Mouse (Mus musculus) liver, adult 2 months (tissue): ENCODE data around the gene Cnot3. TPM values are rescaled to one million over a fixed set of nuclear protein-coding genes. Genes with fewer than 3 reads are reported as not detected.
"Not testable (repeated sequence)": the region's sequence is repeated elsewhere in the genome, so short reads cannot be mapped to it uniquely, and the experiment has no call there.

ENCODE experiments used
- DNase-seq: peaks from one replicate; pipeline ENCODE4 v3.0.0-alpha.2; 2011; ENCODE audit warnings: low read depth, low spot score; ENCODE audit errors: extremely low read depth
- H3K27ac ChIP-seq: fragments of 200-500 bp; replicated peaks from 2 replicates; pipeline ENCODE4 v1.5.1; 2012; ENCODE audit warnings: low read depth, mild to moderate bottlenecking, control low read depth, inconsistent platforms, low read length; ENCODE audit not compliant: insufficient read depth
- H3K27me3 ChIP-seq: fragments of 200-500 bp; 2 replicates; pipeline ENCODE4 v1.6.1; 2012; ENCODE audit warnings: mild to moderate bottlenecking, moderate library complexity, low read length, inconsistent platforms; ENCODE audit not compliant: control insufficient read depth, insufficient read depth
- H3K36me3 ChIP-seq: fragments of 200-500 bp; 2 replicates; pipeline ENCODE4 v1.6.1; 2012; ENCODE audit warnings: low read length, inconsistent platforms; ENCODE audit not compliant: control insufficient read depth, insufficient read depth
- H3K4me1 ChIP-seq: fragments of 200-500 bp; 2 replicates; pipeline ENCODE4 v1.6.1; 2011; ENCODE audit warnings: low read length; ENCODE audit not compliant: control insufficient read depth, insufficient read depth
- H3K4me3 ChIP-seq: fragments of 200-500 bp; 2 replicates; pipeline ENCODE4 v1.5.1; 2011; ENCODE audit warnings: low read depth, mild to moderate bottlenecking, control low read depth, low read length, moderate library complexity; ENCODE audit not compliant: insufficient read depth
- H3K79me2 ChIP-seq: fragments of 200-500 bp; 2 replicates; pipeline ENCODE4 v1.6.1; 2012; ENCODE audit warnings: inconsistent platforms, mild to moderate bottlenecking, low read length, moderate library complexity; ENCODE audit not compliant: control insufficient read depth, insufficient read depth
- H3K9ac ChIP-seq: fragments of 200-500 bp; 2 replicates; pipeline ENCODE4 v1.6.1; 2012; ENCODE audit warnings: low read depth, mild to moderate bottlenecking, control low read depth, inconsistent platforms, low read length
- CTCF ChIP-seq: fragments of 200-500 bp; IDR thresholded peaks from 2 replicates; pipeline ENCODE4 v1.5.1; 2011; ENCODE audit warnings: low read depth, low read length, control low read depth
- POLR2A ChIP-seq: fragments of 200-500 bp; IDR thresholded peaks from 2 replicates; pipeline ENCODE4 v1.6.1; 2011; ENCODE audit warnings: low read length, control low read depth; ENCODE audit not compliant: insufficient read depth; ENCODE audit errors: extremely low read depth
- whole genome bisulfite sequencing: fragments of 180-500 bp; shearing (Covaris S2); methylation state at CpG from one replicate; pipeline ENCODE4 v1.1.7; 2018; 5-methylcytosine and 5-hydroxymethylcytosine counted together
- polyA plus RNA-seq: library from polyadenylated mRNA; depleted of rRNA; stranded (reverse); fragments of >200 nt; gene quantifications from 2 replicates; pipeline ENCODE4 v1.2.3, GENCODE M21; 2012
- total RNA-seq: library from RNA; depleted of rRNA; stranded (reverse); fragments of >200 nt; gene quantifications from 2 replicates; pipeline ENCODE4 v1.2.3, GENCODE M21; 2014

Cnot3 gene
- total and polyA plus RNA-seq, 2 experiments: 4.2 to 29.3 TPM

DNA sequence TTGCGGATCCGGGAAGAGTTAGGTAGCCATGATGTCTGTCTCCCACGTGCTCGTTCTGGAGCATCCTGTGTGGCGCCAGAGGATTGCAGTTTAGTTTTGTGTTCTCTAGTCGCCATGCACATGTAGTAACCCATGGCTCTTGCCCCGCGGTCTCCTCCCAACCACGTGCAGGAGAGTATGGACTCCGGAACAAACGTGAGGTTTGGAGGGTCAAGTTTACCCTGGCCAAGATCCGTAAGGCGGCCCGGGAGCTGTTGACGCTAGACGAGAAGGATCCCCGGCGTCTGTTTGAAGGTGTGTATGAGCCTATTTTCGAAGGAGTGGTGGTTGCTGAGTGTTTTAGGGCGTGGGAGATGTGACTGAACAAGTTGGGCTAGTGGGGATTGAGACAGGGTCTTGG is 59.4 kb downstream of the Cnot3 start:
- DNase-seq: peak; percentile 73
- no peaks in the 10 kb centered on the region for H3K27me3 ChIP-seq
- peak overlapping the region; percentile 75 for H3K9ac ChIP-seq
- peak overlapping the region; percentile 68 for H3K27ac ChIP-seq
- peaks cover 25% of the 10 kb centered on the region for H3K36me3 ChIP-seq
- peak overlapping the region; percentile 62 for H3K4me3 ChIP-seq
- TF ChIP-seq CTCF (no peak), POLR2A (no peak)
- peaks cover 2% of the 10 kb centered on the region; the same call in 1 of the 2 replicates for H3K4me1 ChIP-seq
- under 1% methylated on average over 20 of the region's 20 CpGs for WGBS
- no peaks in the 10 kb centered on the region; the same call in 1 of the 2 replicates for H3K79me2 ChIP-seq

DNA sequence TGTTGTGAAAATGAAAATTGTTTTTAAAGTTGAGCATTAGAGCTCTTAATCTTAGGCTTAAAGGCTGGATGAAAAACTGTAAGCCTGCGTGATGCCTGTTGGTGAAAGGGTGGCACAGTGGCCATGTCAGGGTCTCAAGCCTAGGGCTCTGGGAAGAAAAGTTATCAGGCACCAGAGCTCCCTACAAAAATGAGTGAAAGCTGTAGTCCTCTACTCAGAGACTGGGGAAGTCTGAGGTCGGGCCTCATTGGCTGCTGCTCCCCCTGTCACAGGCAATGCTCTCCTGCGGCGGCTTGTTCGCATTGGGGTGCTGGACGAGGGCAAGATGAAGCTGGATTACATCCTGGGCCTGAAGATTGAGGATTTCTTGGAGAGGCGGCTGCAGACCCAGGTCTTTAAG is 60.4 kb downstream of the Cnot3 start:
- H3K36me3 ChIP-seq: peaks cover 25% of the 10 kb centered on the region
- H3K9ac ChIP-seq: not testable (repeated sequence)
- WGBS: 51% methylated on average over 7 of the region's 7 CpGs

DNA sequence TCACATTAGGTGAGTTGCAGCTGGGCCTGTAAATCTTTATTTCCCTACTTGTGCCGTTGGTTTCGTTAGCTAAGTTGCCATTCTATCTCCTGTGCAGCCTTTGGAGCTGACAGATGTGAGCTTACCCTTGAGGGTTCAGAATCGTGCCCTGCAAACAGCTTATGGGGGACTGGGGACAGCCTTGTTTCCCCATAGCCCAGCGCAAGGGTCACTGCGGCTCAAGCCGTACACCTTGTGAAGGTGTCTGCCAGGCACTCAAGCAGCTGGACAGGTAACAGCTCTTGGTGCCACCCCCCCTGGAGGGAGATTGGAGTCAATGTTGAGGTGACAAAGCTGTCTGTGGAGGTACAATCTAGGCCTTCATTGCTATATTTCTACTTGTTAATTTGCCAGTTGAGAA is 60.8 kb downstream of the Cnot3 start:
- no peak for DNase-seq
- no peak for TF ChIP-seq POLR2A
- TF ChIP-seq CTCF: no peak
- no peak overlapping the region for H3K27ac ChIP-seq
- H3K36me3 ChIP-seq: peaks cover 24% of the 10 kb centered on the region
- H3K27me3 ChIP-seq: no peaks in the 10 kb centered on the region
- 36% methylated on average over 6 of the region's 6 CpGs for WGBS
- H3K9ac ChIP-seq: peak overlapping the region; percentile 42; the same call in 1 of the 2 replicates
- no peak overlapping the region for H3K4me3 ChIP-seq
- no peaks in the 10 kb centered on the region; the same call in 1 of the 2 replicates for H3K79me2 ChIP-seq
- H3K4me1 ChIP-seq: peaks cover 2% of the 10 kb centered on the region; the same call in 1 of the 2 replicates

More for the DNA sequence above, 60.4 kb downstream of the Cnot3 start:
- not testable (repeated sequence) for H3K79me2 ChIP-seq, H3K27me3 ChIP-seq, H3K27ac ChIP-seq, H3K4me3 ChIP-seq, DNase-seq, H3K4me1 ChIP-seq

DNA sequence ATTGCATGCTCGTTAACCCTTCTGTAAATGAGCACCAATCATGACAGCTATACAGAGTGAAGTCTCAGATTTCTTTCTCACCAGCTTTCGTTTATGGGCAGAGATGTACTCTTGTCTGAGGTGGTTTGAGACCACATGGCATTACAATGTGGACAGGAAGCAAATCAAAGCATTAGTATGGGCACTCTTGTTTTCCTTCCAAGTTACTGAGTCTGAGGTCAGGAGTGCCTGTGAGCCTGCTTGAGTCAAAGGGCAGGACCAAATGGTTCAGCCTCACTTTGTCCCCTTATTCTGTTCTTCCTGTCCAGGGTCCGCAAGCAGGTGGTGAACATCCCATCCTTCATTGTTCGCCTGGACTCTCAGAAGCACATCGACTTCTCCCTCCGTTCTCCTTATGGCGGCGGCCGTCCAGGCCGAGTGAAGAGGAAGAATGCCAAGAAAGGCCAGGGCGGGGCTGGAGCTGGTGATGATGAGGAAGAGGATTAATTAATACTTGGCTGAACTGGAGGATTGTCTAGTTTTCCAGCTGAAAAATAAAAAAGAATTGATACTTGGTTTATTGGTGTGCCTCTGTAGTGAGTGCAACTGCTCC is 61.4 kb downstream of the Cnot3 start:
- H3K4me3 ChIP-seq: no peak overlapping the region
- TF ChIP-seq POLR2A: no peak
- TF ChIP-seq CTCF: no peak
- H3K9ac ChIP-seq: no peak overlapping the region
- H3K36me3 ChIP-seq: peaks cover 23% of the 10 kb centered on the region
- H3K4me1 ChIP-seq: peaks cover 2% of the 10 kb centered on the region; the same call in 1 of the 2 replicates
- H3K27me3 ChIP-seq: no peaks in the 10 kb centered on the region
- no peaks in the 10 kb centered on the region; the same call in 1 of the 2 replicates for H3K79me2 ChIP-seq
- no peak overlapping the region for H3K27ac ChIP-seq
- WGBS: 70% methylated on average over 11 of the region's 11 CpGs
- DNase-seq: no peak

DNA sequence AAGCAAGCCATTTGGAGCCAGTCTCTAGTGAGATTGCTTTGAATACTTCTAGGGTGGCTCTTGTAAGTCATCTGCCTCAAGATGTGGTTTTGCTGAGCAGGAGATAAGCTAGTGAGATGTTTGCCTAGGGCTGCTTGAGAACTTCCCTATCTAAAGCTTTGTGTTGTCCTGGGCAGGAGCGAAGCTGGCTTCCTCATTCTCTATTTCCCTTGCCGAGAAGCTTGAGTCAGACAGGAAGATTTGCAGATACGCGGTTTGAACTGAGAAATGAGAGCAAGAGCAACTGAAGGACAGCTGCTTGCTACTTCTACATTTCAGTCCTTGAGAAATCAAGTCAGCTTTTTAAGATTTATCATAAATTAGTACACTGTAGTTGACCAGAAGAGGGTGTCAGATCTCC is 62.0 kb downstream of the Cnot3 start:
- WGBS: 73% methylated on average over 4 of the region's 4 CpGs

DNA sequence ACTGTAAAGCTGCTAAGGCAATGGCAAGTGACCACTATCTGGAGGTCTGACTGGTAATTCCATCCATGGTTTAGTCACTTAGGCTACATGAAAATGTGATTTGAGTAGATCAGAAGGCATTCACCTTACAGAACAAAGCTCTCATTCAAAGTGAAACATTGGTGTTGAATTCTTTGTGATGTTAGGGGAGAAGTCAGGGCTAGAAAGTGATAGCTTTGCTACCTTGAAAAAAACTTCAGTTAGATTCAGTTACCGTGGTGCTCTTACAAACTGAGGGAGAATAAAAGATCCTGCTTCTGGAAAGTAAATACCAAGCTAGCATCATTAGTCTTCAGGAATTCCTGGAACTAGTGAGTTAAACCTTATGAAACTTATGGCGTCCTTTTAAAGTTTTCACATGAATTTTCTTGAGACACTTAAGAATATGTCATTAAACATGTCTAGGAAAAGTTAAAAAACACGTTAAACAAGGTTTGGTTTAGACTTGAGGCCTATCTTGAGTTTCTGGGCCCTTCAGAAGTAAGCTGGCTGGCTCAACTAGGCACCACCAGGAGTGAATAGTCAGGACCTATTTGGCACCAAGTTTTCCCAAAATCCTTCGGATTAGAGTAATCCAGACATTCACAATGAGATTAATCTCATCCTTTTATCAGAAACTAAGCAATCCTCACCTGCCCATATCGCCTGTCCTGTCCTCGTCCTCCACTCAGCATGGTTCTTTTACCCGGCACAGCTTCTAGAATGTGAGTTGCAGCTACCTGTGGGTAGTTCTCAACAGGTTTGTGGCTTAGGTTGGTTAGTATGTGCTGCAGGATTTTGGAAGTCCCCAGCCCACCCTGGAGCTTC is 62.7 kb downstream of the Cnot3 start:
- TF ChIP-seq POLR2A (no peak), CTCF (no peak)
- Histone ChIP-seq H3K36me3 (peaks cover 23% of the 10 kb centered on the region), H3K4me1 (peaks cover 2% of the 10 kb centered on the region; the same call in 1 of the 2 replicates), H3K9ac (no peak overlapping the region), H3K79me2 (no peaks in the 10 kb centered on the region; the same call in 1 of the 2 replicates), H3K27me3 (no peaks in the 10 kb centered on the region), H3K4me3 (no peak overlapping the region), H3K27ac (no peak overlapping the region)
- DNase-seq: no peak
- WGBS: 79% methylated on average over 7 of the region's 7 CpGs

More for the DNA sequence above, 62.0 kb downstream of the Cnot3 start:
- Histone ChIP-seq H3K27me3 (no peaks in the 10 kb centered on the region), H3K9ac (no peak overlapping the region), H3K36me3 (peaks cover 23% of the 10 kb centered on the region), H3K79me2 (no peaks in the 10 kb centered on the region; the same call in 1 of the 2 replicates), H3K4me1 (peaks cover 2% of the 10 kb centered on the region; the same call in 1 of the 2 replicates), H3K27ac (no peak overlapping the region), H3K4me3 (no peak overlapping the region)
- peak; percentile 59 for DNase-seq
- TF ChIP-seq POLR2A (no peak), CTCF (no peak)

DNA sequence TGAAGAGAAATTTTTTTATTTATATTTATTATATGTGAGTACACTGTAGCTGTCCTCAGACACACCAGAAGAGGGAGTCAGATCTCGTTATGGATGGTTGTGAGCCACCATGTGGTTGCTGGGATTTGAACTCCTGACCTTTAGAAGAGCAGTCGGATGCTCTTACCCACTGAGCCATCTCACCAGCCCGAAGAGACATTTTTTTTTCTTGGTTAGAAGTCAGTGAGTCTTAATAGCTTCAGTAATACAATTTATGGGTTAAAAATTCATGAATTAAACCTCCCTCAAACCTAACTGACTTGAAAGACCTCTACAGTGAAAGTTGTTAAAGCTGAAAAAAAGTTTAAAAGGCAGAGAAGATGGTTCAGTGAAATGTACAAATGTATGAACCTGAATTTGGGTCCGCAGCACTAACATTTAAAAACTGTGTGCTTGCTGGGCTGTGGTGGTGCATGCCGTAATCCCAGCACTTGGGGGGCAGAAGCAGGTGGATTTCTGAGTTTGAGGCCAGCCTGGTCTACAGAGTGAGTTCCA is 63.4 kb downstream of the Cnot3 start:
- H3K27me3 ChIP-seq, H3K27ac ChIP-seq: not testable (repeated sequence)

More for the DNA sequence above, 63.4 kb downstream of the Cnot3 start:
- not testable (repeated sequence) for H3K79me2 ChIP-seq, H3K9ac ChIP-seq, H3K4me3 ChIP-seq, H3K4me1 ChIP-seq, DNase-seq
- WGBS: 62% methylated on average over 5 of the region's 5 CpGs
- peaks cover 23% of the 10 kb centered on the region for H3K36me3 ChIP-seq
